Mouse (Mus musculus): ENCODE results near the gene Dhx16.
"Not testable (repeated sequence)": the region's sequence is repeated elsewhere in the genome, so short reads cannot be mapped to it uniquely, and the experiment has no call there.

The Dhx16 gene

DNA sequence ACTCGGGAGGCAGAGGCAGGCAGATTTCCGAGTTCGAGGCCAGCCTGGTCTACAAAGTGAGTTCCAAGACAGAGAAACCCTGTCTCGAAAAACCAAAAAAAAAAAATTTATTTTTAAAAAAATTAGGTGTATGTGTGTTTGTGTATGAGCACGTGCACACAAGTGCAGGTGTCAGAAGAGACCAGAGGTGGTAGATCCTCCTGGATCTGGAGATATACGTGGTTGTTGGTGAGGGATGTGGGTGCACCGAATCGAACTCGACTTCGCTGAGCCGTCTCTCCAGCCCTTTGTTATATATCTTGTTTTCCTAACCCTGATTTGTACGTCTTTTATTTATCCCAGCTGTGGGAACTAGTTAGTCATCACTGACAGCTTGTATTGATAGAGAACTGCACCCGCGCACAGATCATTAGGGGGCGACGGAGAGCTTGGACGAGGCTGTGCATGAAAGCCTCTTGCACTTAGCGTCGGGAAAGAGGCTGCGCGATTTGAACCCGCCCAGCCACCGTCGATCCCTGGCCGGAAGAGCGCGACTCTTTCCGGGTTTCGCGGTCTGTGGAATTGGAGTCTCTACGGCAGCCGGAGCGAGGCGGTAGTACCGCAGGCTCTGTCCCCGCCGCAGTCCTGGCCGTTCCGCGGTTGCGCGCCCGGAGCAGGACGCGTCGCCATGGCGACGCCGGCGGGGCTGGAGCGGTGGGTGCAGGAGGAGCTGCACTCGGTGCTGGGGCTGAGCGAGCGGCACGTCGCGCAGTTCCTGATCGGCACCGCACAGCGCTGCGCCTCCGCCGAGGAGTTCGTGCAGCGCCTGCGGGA lies at the start of gene Dhx16:
Gene Dhx16, plus strand, starts transcription at position 575 of the 813 bp plus-strand sequence.
- DNase-seq (ENCODE audit: low read depth, low spot score): peak; percentile 91

DNA sequence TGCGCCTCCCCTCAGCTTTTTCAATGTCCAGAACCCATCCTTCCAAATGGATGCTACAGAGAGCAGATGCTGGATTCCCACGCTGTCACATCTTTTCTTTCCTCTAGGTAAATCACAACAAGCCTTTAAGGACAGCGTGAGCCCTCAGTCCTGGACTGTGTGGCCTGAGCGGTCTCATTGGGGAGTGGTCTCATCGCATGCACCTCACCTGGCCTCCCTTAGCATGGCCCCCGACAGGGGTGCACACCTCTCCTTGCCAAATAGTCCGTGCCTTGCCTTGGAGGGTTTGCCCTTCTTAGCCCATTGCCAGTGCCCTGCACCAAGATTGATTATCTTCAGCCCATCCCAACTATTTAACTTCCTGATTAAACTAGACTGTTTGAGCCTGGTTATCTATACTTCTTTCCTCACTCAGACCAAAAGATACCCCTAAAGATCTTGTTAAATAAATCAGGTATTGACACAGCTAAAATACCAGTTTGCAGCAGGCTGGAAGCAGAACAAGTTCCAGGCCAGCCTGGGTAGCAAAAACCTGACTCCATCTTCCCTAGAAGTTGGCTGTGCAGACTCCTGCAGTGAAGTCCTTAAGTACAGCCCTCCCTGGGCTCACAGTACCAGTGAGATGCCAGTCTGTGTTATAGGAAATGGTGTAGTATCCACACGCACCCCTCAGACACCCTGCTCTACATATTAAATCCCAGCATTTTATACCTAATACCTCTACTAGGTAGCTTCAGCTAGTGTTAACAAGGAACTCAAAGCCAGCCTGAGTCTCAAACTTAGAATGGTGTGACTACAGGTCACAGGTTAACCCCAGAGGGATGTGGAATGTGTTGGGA lies 47.0 kb upstream of the Dhx16 start:
- no peak for DNase-seq (ENCODE audit: low read depth, low spot score)

- no peak for DNase-seq (ENCODE audit: low read depth, low spot score)
These were observed 46.3 kb upstream of the Dhx16 start for GRCm38 (mm10) chr17:35833239-35833751.

DNA sequence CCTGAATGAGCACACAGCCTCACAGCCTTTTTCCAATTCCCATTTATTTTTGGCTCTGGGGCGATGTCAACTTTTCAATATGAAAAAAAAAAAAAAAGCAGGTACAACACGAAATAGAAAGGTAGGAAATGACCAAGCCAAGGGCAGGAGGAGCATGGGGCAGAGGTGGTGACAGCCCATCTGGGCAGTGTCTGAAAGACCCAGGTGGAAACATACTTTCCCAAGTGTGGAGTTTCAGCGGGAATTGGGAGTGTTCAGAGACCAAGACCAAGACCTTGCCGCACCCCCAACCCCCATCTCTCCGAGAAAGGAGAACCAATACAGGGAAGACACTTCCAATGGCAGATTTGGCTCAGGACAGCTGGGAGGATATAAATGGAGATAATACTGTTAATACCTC lies 45.7 kb upstream of the Dhx16 start:
- DNase-seq (ENCODE audit: low read depth, low spot score): no peak

DNA sequence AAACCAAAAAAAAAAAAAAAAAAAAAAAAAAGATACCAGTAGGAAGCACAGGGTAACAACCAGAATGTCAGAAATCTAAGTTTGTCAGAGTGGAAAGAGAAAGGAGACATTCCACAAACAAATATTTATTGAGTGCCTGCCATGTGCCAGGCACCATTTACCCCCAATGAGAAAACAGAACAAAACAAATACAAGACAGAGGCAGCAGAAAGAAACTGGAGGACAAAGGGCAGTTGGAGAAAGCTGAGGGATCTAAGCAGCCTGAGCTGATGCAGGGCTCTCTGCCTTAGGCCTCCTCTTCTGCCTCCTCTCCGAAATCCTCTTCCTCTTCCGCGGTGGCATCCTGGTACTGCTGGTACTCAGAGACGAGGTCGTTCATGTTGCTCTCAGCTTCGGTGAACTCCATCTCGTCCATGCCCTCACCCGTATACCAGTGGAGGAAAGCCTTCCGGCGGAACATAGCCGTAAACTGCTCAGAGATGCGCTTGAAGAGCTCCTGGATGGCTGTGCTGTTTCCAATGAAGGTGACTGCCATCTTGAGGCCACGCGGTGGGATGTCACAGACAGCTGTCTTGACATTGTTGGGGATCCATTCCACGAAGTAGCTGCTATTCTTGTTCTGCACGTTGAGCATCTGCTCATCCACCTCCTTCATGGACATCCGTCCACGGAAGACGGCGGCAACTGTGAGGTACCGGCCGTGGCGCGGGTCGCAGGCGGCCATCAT lies 44.8 kb upstream of the Dhx16 start:
- no peak for DNase-seq (ENCODE audit: low read depth, low spot score)

GRCm38 (mm10) chr17:35835424-35836140 lies 44.0 kb upstream of the Dhx16 start:
- no peak for DNase-seq (ENCODE audit: low read depth, low spot score)

DNA sequence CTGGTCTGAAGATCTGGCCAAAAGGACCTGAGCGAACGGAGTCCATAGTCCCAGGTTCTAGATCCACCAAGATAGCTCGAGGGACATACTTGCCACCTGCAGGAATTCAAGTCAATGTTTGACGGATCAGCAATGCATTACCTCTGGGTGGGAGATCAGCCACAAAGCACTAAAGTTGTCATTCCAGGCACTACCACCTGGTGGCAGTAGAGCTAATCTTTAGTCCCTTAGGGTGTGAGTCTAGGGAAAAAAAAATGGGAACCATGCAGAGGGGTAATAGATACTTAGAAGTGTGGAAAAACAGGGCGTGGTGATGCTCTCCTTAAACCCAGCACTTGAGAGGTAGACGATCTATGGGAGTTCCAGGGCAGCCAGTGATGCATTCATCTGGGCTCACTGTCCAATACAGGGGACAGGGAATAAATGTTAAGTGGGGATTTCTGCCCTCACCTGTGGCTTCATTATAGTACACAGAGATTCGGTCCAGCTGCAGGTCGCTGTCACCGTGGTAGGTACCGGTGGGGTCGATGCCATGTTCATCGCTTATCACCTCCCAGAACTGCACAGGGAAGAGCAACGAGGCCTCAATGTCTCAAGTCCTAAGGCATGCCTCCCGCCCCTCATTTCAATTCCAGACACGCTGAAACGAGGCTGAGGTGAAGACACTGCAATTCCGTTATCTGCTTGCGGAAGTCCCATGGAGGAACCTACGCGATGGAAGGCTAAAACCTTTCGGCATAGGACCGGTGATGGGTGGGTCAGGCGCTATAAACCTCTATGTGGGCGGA lies 43.2 kb upstream of the Dhx16 start:
- DNase-seq (ENCODE audit: low read depth, low spot score): peak; percentile 77

DNA sequence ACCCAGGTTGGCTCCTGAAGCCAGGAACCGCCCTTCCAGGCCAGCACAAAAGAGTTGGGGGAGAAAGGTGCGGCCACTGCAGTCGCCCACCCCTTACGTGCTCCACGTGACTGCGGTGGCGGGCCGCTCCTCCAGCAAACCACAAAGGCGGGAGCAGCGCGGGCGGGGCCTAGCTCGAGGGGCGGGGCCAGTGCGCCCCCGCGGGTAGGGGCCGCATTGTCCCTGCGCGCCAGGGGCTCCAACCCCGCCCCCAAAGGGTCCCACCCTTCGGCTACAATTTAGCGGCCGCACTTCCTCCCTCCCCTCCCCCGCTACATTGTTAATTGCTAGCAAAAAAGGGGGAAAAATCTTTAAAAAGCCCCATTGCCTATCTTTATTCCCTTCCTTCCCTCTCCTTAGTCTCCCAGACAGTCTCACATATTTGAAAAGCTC lies 42.6 kb upstream of the Dhx16 start:
- no peak for DNase-seq (ENCODE audit: low read depth, low spot score)

DNA sequence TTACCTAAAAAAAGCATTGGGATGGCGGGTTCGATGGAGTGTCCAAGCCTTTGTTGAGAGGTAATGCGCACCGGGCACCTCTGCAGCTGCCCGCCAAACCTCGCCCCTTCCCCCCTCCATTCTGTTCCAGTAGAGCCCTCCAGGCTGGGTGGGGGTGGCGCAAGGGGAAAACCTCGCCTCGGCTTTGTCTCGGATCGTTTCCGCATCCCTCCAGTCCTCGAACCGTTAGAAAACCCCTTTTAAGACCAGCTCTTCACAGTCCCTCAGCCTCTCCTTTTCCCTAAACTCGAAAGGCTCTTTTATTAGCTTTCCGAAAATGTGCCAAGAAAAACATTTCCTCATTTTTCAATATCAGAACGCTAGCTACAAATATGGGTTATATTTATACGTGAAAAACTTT lies 42.1 kb upstream of the Dhx16 start:
- DNase-seq (ENCODE audit: low read depth, low spot score): no peak

GRCm38 (mm10) chr17:35838122-35838544 lies 41.5 kb upstream of the Dhx16 start, which contains the start of gene Tubb5:
Tubb5 (minus strand) TSS chr17:35838306.
- DNase-seq (ENCODE audit: low read depth, low spot score): peak; percentile 83

GRCm38 (mm10) chr17:35838570-35838969 lies 41.0 kb upstream of the Dhx16 start:
- DNase-seq (ENCODE audit: low read depth, low spot score): no peak

- DNase-seq (ENCODE audit: low read depth, low spot score): not testable (repeated sequence)
These were observed 40.6 kb upstream of the Dhx16 start for GRCm38 (mm10) chr17:35839002-35839401.

DNA sequence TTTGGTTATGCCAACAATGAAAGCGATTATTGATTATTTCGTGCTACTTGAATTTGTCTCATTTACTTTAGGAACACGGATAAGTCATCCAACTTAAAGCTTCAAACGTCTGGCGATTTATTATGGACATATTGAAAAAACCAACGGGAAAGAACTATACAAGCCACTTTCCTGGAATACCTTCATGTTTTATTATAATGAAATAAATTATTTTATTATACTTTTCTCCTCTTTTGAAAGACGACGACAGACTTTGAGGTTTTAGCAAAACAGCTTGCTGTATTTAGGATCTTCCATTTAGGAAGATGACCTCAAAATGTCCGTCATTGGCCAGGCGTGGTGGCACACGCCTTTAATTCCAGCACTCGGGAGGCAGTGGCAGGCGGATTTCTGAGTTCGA lies 39.1 kb upstream of the Dhx16 start:
- no peak for DNase-seq (ENCODE audit: low read depth, low spot score)

GRCm38 (mm10) chr17:35841076-35841950 lies 38.3 kb upstream of the Dhx16 start, which contains the start of gene Mdc1:
Mdc1 (plus strand) TSS chr17:35841515.
- DNase-seq (ENCODE audit: low read depth, low spot score): peak; percentile 99

DNA sequence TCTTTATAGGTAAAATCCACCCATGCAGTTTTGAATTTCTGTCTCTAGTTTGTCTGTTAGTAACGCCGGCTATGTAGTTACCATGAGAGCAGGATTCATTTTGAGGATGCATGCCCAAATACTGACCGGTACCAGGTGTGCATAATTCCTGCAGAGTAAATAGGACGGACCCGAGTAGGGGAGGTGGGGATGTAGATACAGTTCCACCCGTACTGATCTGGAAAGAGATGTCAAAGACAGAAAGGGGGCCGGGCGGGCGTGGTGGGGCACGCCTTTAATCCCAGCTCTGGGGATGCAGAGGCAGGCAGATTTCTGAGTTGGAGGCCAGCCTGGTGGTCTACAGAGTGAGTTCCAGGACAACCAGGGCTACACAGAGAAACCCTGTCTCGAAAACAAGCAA lies 37.6 kb upstream of the Dhx16 start:
- DNase-seq (ENCODE audit: low read depth, low spot score): no peak

DNA sequence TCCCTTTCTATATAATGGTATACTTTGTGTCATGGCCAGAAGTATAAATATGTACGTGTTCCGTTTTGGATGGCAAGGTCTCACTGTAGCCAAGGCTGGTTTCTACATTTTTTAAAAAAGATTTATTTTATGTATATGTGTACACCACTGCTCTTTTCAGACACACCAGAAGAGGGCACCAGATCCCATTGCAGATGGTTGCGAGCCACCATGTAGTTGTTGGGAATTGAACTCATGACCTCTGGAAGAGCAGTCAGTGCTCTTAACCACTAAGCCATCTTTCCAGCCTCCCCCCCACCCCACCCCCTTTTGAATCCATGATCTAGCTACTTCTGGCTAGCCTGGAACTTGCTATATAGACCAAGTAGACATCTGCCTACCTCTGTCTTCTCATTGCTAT lies 36.1 kb upstream of the Dhx16 start:
- DNase-seq (ENCODE audit: low read depth, low spot score): no peak

DNA sequence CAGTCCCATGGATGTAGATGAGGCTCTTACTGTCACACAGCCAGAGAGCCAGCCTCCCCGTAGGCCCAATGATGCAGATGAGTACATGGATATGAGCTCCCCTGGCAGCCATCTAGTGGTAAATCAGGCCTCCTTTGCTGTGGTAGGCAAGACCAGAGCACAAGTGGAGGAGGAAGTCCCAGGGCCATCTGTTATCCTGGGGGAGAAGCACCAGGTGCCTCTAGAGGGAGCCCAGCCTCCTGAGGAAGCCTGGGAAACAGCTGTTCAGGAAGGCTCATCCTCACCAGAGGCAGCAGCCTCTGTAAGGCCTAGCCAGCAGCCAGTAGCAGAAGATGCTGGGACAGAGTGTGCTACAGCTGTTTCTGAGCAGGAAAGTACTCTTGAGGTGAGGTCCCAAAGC lies 31.5 kb upstream of the Dhx16 start:
- DNase-seq (ENCODE audit: low read depth, low spot score): no peak

DNA sequence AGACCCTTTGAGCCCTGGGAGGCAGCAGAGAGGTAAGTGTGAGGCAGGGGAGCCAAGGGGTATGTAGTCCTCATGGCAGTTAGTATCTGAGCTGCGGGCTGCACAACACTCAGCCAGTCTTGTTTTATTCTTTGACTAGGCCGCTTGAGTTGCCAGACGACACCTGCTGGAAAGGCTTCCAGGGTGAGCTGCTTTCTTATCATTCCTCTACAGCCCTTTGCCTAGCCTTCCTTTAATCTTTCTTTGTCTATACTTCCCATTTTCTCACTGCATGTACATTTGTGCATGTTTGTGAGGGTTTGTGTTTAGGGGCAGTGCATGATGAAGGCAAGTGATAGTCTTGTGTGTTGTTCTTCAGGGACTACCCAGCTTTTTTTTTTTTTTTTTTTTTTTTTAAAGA lies 28.6 kb upstream of the Dhx16 start:
- DNase-seq (ENCODE audit: low read depth, low spot score): no peak

DNA sequence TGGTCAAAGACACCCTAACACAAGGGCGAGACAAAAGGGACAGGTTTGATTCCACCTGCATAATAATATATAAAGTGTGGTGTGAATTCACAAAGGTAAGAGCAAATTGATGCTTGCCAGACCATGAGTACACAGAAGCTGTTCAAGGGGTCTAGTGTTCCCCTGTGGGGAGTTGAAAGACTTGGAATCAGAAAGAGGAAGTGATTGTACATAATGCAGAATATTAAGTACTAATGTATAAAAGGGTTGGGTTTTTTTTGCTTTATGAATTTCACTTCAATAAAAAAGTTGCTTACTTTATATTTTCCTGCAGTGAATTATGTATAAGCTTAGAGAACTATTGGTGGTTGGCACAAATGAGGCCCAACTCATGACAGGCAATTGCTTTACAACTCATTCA lies 20.2 kb upstream of the Dhx16 start:
- DNase-seq (ENCODE audit: low read depth, low spot score): no peak
